Mouse (Mus musculus) cerebellum, adult 2 months (tissue): ENCODE measurements around the gene Igfbp4. TPM values are rescaled to one million over a fixed set of nuclear protein-coding genes. Genes with fewer than 3 reads are reported as not detected.

Source experiments
- DNase-seq, 2 experiments: peaks; one replicate each; pipeline ENCODE4 v3.0.0; 2021
- H3K27ac ChIP-seq: fragments of 200-500 bp; 2 replicates; pipeline ENCODE4 v1.5.1; 2012; ENCODE audit warnings: low read length, control low read depth, inconsistent platforms; ENCODE audit not compliant: insufficient read depth
- H3K27me3 ChIP-seq: fragments of 200-500 bp; 2 replicates; pipeline ENCODE4 v1.6.1; 2012; ENCODE audit warnings: inconsistent platforms, mild to moderate bottlenecking, low read length, moderate library complexity; ENCODE audit not compliant: control insufficient read depth, insufficient read depth
- H3K4me1 ChIP-seq: fragments of 200-500 bp; 2 replicates; pipeline ENCODE4 v1.6.1; 2011; ENCODE audit warnings: low read length; ENCODE audit not compliant: control insufficient read depth, insufficient read depth
- H3K4me3 ChIP-seq: fragments of 200-500 bp; replicated peaks from 2 replicates; pipeline ENCODE3; 2011; ENCODE audit warnings: mild to moderate bottlenecking, low read depth, low read length, control low read depth; ENCODE audit not compliant: insufficient read depth
- CTCF ChIP-seq: fragments of 200-500 bp; IDR thresholded peaks from 2 replicates; pipeline ENCODE4 v1.5.1; 2011; ENCODE audit warnings: low read depth, mild to moderate bottlenecking, control low read depth, low read length, moderate library complexity, borderline replicate concordance; ENCODE audit not compliant: insufficient read depth
- POLR2A ChIP-seq: fragments of 200-500 bp; IDR thresholded peaks from 2 replicates; pipeline ENCODE4 v1.6.1; 2011; ENCODE audit warnings: low read length, control low read depth, borderline replicate concordance; ENCODE audit not compliant: insufficient read depth
- WGBS: fragments of 180-500 bp; shearing (Covaris S2); methylation state at CpG from one replicate; pipeline ENCODE4 v1.1.7; 2018; 5-methylcytosine and 5-hydroxymethylcytosine counted together
- polyA plus RNA-seq: library from polyadenylated mRNA; depleted of rRNA; stranded (reverse); fragments of >200 nt; gene quantifications from 2 replicates; pipeline ENCODE4 v1.2.3, GENCODE M21; 2012

Gene Igfbp4
- polyA plus RNA-seq, 1 experiment = 28.6 TPM

GRCm38 (mm10) chr11:99076744-99077319 is 35.8 kb downstream of the Igfbp4 start:
- no peak for TF ChIP-seq POLR2A
- no peak for TF ChIP-seq CTCF
- no peaks in the 10 kb centered on the region for H3K4me1 ChIP-seq
- 77% methylated on average over 5 of the region's 5 CpGs for WGBS
- no peak for DNase-seq
- H3K4me3 ChIP-seq = no peak overlapping the region
- no peaks in the 10 kb centered on the region for H3K27me3 ChIP-seq
- H3K27ac ChIP-seq = no peak overlapping the region

GRCm38 (mm10) chr11:99077869-99078268 is 36.8 kb downstream of the Igfbp4 start:
- no peak overlapping the region for H3K27ac ChIP-seq
- no peaks in the 10 kb centered on the region for H3K27me3 ChIP-seq
- H3K4me1 ChIP-seq = no peaks in the 10 kb centered on the region
- WGBS = 81% methylated on average over 8 of the region's 8 CpGs
- no peak for DNase-seq
- TF ChIP-seq POLR2A (no peak), CTCF (no peak)
- H3K4me3 ChIP-seq = no peak overlapping the region

DNA sequence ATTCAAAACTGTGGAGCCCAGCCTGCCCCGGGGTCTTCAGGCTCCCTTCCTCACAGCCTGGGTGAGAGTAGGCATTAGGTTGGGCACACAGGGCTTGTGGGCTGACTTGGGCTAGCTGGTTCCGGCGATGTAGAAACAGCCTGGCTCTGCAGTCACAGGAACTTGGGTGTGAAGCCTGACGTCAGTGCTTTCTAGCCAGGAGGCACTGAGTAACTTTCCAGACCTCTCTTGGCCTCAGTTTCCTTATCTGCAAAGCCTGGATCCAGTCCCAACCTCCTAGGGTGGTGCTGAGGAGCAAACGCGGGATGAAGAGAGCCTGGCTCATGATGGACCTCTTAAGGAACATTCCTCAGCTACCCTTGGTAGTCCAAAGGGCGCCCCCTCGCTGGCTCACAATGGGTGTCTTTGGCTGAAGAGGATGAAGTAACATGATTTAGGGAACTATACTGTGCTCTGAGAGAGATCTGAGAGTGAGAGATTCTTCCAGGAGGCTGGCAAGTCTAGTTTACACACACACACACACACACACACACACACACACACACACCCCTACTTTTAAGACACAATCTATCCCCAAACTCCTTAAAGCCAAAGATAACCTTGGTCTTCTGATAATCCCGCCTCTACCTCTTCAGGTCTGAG is 40.0 kb downstream of the Igfbp4 start:
- Histone ChIP-seq H3K27ac (no peak overlapping the region), H3K4me1 (no peaks in the 10 kb centered on the region), H3K27me3 (no peaks in the 10 kb centered on the region), H3K4me3 (no peak overlapping the region)
- 81% methylated on average over 9 of the region's 9 CpGs for WGBS
- TF ChIP-seq POLR2A = no peak
- DNase-seq = no peak

GRCm38 (mm10) chr11:99081566-99081965 is 40.5 kb downstream of the Igfbp4 start:
- 86% methylated on average over 3 of the region's 3 CpGs for WGBS
- Histone ChIP-seq H3K27me3 (no peaks in the 10 kb centered on the region), H3K4me3 (no peak overlapping the region), H3K4me1 (no peaks in the 10 kb centered on the region), H3K27ac (no peak overlapping the region)
- TF ChIP-seq CTCF (no peak), POLR2A (no peak)
- no peak for DNase-seq

- Histone ChIP-seq H3K27ac (no peak overlapping the region), H3K4me3 (no peak overlapping the region), H3K4me1 (no peaks in the 10 kb centered on the region), H3K27me3 (no peaks in the 10 kb centered on the region)
- TF ChIP-seq CTCF = no peak
- TF ChIP-seq POLR2A = no peak
- 39% methylated on average over 8 of the region's 8 CpGs for WGBS
- no peak for DNase-seq
Observed at GRCm38 (mm10) chr11:99082098-99082497, 41.1 kb downstream of the Igfbp4 start.

- no peak for TF ChIP-seq CTCF
- TF ChIP-seq POLR2A = no peak
- H3K4me1 ChIP-seq = no peaks in the 10 kb centered on the region
- H3K4me3 ChIP-seq = no peak overlapping the region
- DNase-seq = no peak
- H3K27ac ChIP-seq = no peak overlapping the region
- no peaks in the 10 kb centered on the region for H3K27me3 ChIP-seq
- 41% methylated on average over 8 of the region's 8 CpGs for WGBS
Observed at GRCm38 (mm10) chr11:99083516-99083915, 42.5 kb downstream of the Igfbp4 start.

- H3K4me3 ChIP-seq = no peak overlapping the region
- no peaks in the 10 kb centered on the region for H3K27me3 ChIP-seq
- no peak for DNase-seq
- H3K4me1 ChIP-seq = no peaks in the 10 kb centered on the region
- WGBS = 85% methylated on average over 9 of the region's 9 CpGs
- no peak overlapping the region for H3K27ac ChIP-seq
- TF ChIP-seq CTCF = no peak
- TF ChIP-seq POLR2A = no peak
Observed at GRCm38 (mm10) chr11:99084366-99084765, 43.3 kb downstream of the Igfbp4 start.

DNA sequence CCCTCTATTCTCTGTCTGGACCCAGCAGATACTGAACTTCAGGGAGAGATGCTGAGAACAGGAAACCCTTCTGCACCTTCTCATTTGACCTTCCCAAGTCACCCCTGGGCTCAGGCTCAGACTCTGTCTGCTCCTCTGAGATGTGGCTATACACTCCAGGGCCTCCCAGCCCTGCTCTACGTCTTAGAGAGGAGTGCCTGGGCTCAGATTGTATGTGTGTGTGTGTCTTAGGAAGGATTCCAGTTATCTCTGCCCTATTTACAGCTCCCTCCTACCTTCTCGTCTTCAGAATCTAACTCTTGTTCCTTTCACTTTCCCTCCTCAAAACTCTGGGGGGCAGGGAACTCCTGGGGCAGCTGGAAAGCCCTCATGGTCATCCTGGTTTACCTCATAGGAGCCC is 47.4 kb downstream of the Igfbp4 start:
- 71% methylated on average over 2 of the region's 2 CpGs for WGBS
- Histone ChIP-seq H3K27me3 (no peaks in the 10 kb centered on the region), H3K4me3 (no peak overlapping the region), H3K4me1 (no peaks in the 10 kb centered on the region), H3K27ac (no peak overlapping the region)
- no peak for DNase-seq
- TF ChIP-seq CTCF (no peak), POLR2A (no peak)
